Mouse (Mus musculus) megakaryocyte, embryonic 14.5 days (primary cell): Measurements from ENCODE around the gene Gm37240. TPM values are rescaled to one million over a fixed set of nuclear protein-coding genes. Genes with fewer than 3 reads are reported as not detected.

Source experiments
- H3K27me3 ChIP-seq: replicated peaks from 2 replicates; pipeline ENCODE3; 2012; ENCODE audit warnings: inconsistent platforms
- H3K36me3 ChIP-seq: replicated peaks from 2 replicates; pipeline ENCODE3; 2012; ENCODE audit warnings: low read length, inconsistent platforms, mixed read lengths
- H3K4me1 ChIP-seq: 2 replicates; pipeline ENCODE4 v1.6.1; 2012; ENCODE audit warnings: inconsistent platforms
- H3K4me3 ChIP-seq: replicated peaks from 2 replicates; pipeline ENCODE3; 2012; ENCODE audit warnings: moderate library complexity, mild to moderate bottlenecking, inconsistent platforms
- H3K9me3 ChIP-seq: 2 replicates; pipeline ENCODE4 v1.6.1; 2012; ENCODE audit warnings: inconsistent platforms
- FLI1 ChIP-seq: IDR thresholded peaks from 2 replicates; pipeline ENCODE4 v1.6.1; 2012; ENCODE audit warnings: low read length, inconsistent platforms, mixed read lengths
- GATA1 ChIP-seq: IDR thresholded peaks from 3 replicates; pipeline ENCODE4 v1.6.1; 2012; ENCODE audit warnings: mixed read lengths, low read length, inconsistent platforms, borderline replicate concordance
- polyA plus RNA-seq: library from polyadenylated mRNA; stranded (reverse); fragments of >175 nt; gene quantifications from 2 replicates; pipeline ENCODE4 v1.2.3, GENCODE M21; 2012; ENCODE audit warnings: low replicate concordance; ENCODE audit not compliant: insufficient read depth

Gene Gm37240
- polyA plus RNA-seq, 1 experiment: not detected

DNA sequence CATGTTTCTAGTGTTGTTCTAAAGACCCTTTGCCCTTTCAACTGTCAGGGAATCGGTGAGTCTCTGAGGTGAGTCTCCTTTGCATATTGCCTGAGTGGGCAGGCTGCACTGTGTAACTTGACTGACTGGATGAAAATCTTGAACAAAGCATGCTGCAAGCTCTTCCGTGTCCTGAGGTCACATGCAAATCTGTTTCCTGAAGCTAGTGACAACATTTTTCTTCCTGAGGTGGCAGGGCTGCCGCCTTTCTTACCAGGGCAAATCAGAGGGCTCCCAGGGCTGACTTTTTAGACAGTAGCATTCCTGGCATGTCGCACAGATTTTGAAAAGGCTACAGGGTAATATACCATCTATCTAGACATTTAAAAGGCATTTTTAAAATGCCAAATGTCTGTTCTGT, 451.9 kb downstream of the Gm37240 start:
- Histone ChIP-seq H3K27me3 (peaks cover 17% of the 10 kb centered on the region), H3K9me3 (0 out of 2 replicates have a peak, but pooled peaks cover 4% of the 10 kb centered on the region), H3K4me3 (no peak overlapping the region), H3K36me3 (no peaks in the 10 kb centered on the region), H3K4me1 (peaks cover 8% of the 10 kb centered on the region)
- no peak for TF ChIP-seq GATA1
- TF ChIP-seq FLI1: no peak

DNA sequence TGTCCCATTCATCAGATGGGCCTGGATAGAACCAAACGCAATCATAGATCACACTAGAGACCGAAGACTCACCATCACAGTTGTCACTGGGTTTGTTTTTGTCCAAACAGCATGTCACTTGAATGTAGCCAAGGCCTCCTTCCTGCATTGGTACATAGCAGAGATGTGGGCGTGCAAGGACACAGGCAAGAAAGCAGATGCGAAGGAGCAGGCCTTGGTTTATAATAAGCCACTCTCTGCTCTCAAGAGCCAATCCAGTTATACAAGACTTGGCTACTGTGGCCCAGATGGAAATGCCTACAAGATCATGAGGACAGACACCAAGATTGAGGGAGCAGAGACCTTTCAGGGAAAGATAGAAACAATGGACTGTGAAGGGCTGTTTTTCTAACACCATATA, 456.1 kb downstream of the Gm37240 start:
- no peaks in the 10 kb centered on the region for H3K27me3 ChIP-seq
- no peaks in the 10 kb centered on the region for H3K36me3 ChIP-seq
- no peaks in the 10 kb centered on the region for H3K9me3 ChIP-seq
- peaks cover 33% of the 10 kb centered on the region for H3K4me1 ChIP-seq
- TF ChIP-seq FLI1 (no peak), GATA1 (no peak)
- H3K4me3 ChIP-seq: no peak overlapping the region

DNA sequence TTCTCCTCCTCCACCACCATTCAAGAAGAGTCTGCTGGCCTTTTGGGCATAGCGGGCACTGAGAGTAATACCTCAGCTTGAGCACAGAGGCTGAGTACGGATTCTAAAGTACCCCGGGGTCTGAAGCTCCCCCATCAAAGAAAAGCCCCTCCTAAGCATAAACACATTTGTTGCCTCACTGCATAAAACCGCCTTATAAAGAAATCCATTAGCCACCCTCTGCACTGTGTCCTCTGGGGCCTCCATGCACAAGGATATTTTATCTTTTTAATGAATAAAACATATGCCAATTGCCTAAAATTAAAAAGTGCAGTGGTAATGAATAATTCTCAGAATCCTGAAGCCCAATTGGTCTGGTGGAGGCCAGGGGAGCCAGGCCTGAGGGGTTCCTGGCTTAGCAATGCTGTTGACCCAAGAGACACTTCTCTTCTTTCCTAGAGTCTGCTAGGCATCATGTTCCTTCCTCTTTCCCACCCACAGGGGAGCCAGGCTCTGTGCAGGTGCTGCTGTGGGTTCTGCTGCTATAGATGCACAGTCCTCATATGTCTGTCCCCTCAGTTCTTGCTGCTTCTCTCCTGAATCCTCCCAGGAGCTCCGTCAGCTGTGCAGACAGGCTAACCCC, 463.8 kb downstream of the Gm37240 start:
- Histone ChIP-seq H3K36me3 (no peaks in the 10 kb centered on the region), H3K9me3 (peaks cover 16% of the 10 kb centered on the region), H3K4me3 (no peak overlapping the region), H3K4me1 (peaks cover 17% of the 10 kb centered on the region), H3K27me3 (no peaks in the 10 kb centered on the region)
- no peak for TF ChIP-seq FLI1
- no peak for TF ChIP-seq GATA1

DNA sequence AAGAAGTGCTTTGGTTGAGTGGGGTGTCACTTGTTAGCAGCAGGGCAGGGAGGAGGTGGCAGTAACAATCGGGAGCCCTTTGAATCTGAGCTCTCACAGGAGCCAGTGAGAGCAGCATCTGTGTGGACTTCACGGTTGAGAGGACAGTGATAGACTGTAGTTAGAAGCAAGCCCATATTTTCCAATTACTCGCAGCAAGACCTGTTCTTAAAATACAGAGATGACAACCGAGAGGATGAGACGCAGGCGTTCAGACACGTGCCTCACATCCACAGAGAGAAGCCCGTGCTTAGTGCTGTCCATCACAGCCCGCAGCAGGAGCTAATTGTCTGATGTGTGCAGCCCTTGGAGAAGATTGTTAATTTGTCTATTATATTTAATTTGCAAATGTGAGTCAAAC, 465.9 kb downstream of the Gm37240 start:
- no peaks in the 10 kb centered on the region for H3K27me3 ChIP-seq
- no peak overlapping the region for H3K4me3 ChIP-seq
- peaks cover 16% of the 10 kb centered on the region for H3K9me3 ChIP-seq
- TF ChIP-seq GATA1: no peak
- no peak for TF ChIP-seq FLI1
- H3K4me1 ChIP-seq: 0 out of 2 replicates have a peak, but pooled peaks cover 3% of the 10 kb centered on the region
- H3K36me3 ChIP-seq: no peaks in the 10 kb centered on the region

DNA sequence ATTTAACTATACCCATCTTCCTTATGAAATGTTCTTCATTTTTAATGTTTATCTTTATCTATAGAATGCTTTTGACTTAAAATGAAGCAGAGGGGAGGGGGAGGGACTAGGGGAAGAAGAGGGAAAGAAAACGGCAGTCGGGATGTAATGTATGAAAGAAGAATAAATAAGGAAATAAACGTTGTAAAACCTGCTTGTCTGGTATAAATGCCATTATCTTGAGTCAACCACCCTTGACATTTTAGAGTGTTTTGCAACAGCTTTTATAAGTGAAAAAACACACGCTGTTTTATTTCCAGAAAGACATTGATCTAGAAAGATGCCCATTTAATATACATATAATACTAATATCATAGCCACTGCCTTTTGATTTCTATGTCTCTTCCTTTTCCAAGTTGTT, 469.7 kb downstream of the Gm37240 start:
- no peaks in the 10 kb centered on the region for H3K36me3 ChIP-seq
- H3K4me3 ChIP-seq: no peak overlapping the region

DNA sequence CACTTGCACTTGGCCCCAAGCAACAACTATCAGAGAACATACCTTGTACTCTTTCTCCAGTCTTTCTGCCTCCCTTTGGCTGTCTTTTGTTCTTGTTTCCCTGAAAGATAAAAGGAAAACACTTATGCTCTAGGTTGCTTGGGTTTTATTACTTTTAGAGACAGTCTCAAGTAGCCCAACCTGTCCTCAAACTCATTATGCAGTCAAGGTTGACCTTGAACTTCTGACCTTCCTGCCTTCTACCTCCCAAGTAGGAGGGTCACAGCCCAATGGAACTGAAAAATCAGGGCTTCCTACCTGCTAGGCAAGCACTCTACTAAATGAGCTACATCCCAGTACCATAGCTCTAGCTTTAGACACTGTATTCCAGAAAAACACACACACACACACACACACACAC, 488.5 kb downstream of the Gm37240 start:
- H3K36me3 ChIP-seq: no peaks in the 10 kb centered on the region
- no peaks in the 10 kb centered on the region for H3K4me1 ChIP-seq
- H3K27me3 ChIP-seq: peaks cover 3% of the 10 kb centered on the region
- TF ChIP-seq GATA1: no peak
- H3K9me3 ChIP-seq: peaks cover 45% of the 10 kb centered on the region
- H3K4me3 ChIP-seq: no peak overlapping the region

More for the DNA sequence above, 469.7 kb downstream of the Gm37240 start:
- TF ChIP-seq GATA1 (no peak), FLI1 (no peak)
- H3K9me3 ChIP-seq: 0 out of 2 replicates have a peak, but pooled peaks cover 11% of the 10 kb centered on the region
- H3K27me3 ChIP-seq: no peaks in the 10 kb centered on the region
- H3K4me1 ChIP-seq: peaks cover under 1% of the 10 kb centered on the region; the same call in 1 of the 2 replicates

DNA sequence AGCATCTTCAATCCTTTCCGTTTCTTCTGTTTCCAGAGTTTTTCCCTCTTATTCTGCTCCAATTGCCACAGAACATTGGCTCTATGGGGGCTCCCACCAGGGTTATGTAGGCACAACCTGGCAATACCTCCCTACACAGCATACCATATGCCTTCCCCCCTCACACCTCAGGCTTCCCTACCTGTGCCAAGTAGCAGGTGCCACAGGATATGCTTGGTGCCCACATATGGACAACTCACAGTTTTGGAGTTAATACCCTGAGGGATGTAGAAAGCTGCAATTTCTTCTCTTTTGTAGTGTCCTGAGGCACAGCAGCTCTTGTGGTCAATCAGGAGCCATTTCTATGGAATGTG, 488.9 kb downstream of the Gm37240 start:
- Histone ChIP-seq H3K36me3 (no peaks in the 10 kb centered on the region), H3K4me3 (no peak overlapping the region), H3K9me3 (peaks cover 46% of the 10 kb centered on the region), H3K4me1 (no peaks in the 10 kb centered on the region), H3K27me3 (peaks cover 3% of the 10 kb centered on the region)
- TF ChIP-seq FLI1 (no peak), GATA1 (no peak)

DNA sequence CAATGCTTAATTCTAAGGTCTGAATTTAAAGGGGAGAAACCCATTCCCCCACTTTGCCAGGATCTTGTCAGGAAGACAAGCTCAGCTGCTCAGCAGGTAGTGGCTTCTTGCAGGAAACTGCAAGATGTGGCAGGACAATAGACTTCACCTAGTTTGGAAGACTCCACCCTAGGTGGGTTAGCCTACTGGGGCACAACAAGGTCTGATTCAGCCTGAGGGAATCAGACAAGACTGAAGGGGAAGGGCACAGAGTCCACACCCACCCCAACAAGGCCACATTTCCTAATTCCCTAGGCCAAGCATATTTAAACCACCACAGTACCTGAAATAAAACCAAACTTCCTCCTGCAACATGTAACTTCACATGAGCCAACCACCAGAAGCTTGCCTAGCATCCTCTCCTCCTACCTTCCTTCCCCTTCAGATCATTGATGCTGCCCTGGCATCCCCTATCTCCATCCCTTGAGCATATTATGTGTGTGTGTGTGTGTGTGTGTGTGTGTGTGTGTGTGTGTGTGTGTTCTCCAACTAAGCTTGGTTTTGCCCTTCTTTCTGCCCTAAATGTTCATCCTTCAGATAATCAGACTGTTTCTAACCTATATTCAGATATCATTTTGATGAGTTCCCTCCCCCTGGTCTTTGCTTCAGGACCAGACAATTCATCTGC, 489.4 kb downstream of the Gm37240 start:
- H3K27me3 ChIP-seq: peaks cover 3% of the 10 kb centered on the region
- H3K4me1 ChIP-seq: no peaks in the 10 kb centered on the region
- H3K9me3 ChIP-seq: peaks cover 49% of the 10 kb centered on the region
- no peak overlapping the region for H3K4me3 ChIP-seq
- H3K36me3 ChIP-seq: no peaks in the 10 kb centered on the region
- no peak for TF ChIP-seq GATA1
- TF ChIP-seq FLI1: no peak

DNA sequence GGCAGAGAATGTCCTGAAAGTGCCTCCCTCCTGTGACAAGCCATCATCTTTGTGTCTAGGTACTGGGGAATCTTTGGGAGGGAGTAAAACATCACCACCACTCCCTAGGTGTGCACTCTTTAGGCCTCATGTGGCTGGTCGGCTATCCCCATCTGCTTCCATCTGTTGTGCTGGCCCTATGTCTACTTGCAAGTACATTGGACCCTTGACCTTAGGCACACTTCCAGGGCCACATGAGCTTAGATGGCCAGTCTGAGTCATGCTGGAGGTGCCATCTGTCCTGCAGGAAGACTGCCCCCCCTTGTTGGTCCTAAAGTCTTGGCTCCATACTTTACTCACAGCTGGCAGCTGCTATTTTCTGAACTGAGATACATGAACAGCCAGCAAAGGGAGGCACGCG, 493.9 kb downstream of the Gm37240 start:
- no peaks in the 10 kb centered on the region for H3K36me3 ChIP-seq
- TF ChIP-seq GATA1 (no peak), FLI1 (no peak)
- no peak overlapping the region for H3K4me3 ChIP-seq
- H3K9me3 ChIP-seq: peaks cover 60% of the 10 kb centered on the region
- H3K4me1 ChIP-seq: no peaks in the 10 kb centered on the region
- H3K27me3 ChIP-seq: no peaks in the 10 kb centered on the region

DNA sequence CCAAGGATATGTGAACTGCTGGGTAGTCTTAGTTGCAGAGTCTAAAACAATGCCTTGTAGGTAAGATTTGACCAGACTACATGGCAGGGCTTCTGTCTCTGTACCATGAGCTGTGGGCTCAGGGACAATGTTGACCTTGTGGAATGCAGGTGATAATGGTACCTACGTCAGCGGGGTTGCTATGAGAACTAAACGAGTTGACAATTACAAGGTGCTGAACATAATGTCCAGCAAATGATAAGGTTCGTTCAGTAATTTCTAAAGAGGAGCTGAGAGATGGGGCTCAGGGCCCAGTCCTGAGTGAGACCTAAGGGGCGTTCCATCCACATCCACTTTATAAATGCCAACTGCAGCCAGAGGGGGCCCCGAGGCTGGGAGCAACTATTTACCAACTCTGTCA, 495.6 kb downstream of the Gm37240 start:
- Histone ChIP-seq H3K27me3 (no peaks in the 10 kb centered on the region), H3K4me3 (no peak overlapping the region), H3K4me1 (no peaks in the 10 kb centered on the region), H3K36me3 (no peaks in the 10 kb centered on the region), H3K9me3 (peaks cover 44% of the 10 kb centered on the region)
- TF ChIP-seq FLI1: no peak
- no peak for TF ChIP-seq GATA1
